Mouse (Mus musculus): ENCODE results near the gene A3galt2.

The A3galt2 gene

DNA sequence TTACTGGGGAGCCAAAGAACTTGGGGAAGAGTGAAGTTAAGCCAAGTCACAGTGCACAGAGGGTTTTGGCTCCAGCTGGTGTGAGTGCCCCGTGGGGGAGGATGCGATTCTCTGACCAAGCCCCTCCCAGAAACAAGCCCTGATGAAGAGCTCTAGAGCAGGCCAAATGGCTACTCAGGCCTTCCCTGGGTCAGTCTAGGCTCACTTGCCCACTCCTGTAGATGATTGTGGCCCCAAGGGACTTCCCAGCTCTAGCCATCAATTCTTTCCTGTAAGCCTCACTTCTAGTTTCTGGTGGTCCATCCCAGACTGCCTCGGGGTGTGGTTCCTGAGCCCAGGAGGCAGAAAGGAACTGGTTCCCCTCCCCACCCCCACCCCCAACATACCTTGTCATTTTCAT lies at the start of gene A3galt2:
Gene A3galt2, plus strand, starts transcription at position 301 of the 400 bp plus-strand sequence.
- no peak for DNase-seq (ENCODE audit: extremely low read depth, low read depth)

DNA sequence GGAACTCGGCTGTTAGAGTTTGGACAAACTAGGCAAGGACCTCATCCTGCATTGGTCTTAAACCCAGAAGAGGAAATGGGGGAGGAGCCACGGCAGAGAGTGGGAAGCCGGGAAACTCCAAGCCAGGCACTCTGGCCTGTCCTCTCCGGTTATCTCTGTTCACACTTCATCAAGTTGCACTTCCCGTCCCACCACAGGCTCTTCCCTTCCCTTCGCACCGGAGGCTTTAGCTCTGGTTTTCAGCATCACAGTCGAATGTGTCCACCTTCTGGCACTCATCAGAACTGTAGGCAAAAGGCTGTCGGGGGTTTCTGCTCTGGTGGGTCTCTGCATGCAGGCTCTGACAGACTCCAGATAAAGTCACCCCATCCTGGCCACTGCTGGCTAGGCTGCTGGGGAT lies 48.5 kb upstream of the A3galt2 start:
- DNase-seq (ENCODE audit: extremely low read depth, low read depth): no peak

DNA sequence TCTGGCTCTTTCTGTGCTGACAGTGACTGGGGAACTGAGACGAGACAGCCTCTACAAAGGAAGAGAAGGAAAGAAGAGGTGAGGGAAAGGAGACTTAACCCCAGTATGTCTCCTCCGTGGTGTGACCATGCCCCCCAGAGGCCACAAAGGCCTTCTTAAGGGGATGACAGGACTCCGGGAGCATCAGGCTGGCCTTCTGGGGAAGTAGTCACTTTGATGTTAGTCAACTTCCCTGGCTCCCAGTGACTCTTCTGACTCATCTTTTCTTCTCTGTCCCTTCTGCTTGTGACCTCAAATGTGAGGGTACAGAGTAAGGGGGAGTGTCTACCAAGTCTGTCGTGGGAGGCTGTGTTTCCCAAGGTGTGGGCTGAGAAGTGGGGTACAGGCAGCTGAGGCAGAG lies 47.8 kb upstream of the A3galt2 start:
- DNase-seq (ENCODE audit: extremely low read depth, low read depth): no peak

DNA sequence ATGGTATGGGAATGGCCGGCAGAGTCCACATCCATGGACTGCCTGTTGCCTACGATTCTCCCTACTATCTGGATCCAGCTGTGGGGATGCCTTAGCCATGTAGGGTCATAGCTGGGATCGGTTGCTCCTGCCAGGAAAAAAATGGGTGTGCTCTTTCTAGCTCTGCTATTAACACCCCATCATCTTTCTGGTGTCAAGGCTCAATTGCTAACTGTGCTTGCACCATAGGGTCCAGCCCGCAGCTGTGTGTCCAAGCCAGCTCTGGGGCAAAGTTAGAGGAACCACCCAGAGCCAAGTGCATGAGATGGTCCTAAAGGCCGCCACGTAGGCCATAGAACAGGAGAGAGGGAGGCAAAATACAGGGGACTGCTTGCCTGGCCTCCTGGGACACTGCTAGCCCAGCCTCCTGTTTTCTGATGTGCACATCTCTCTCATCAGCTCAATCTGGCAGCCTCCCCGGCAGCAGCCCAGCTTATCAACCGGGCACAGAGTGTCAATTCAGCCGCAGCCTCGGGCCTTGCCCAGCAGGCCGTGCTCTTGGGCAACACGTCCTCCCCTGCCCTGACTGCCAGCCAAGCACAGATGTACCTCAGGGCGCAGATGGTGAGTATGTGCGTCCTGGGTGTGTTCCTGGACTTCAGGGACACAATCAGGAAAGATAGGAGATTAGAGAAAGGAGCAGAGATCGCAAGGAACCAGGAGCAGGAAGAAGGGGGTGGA lies 45.9 kb upstream of the A3galt2 start:
- no peak for DNase-seq (ENCODE audit: extremely low read depth, low read depth)

DNA sequence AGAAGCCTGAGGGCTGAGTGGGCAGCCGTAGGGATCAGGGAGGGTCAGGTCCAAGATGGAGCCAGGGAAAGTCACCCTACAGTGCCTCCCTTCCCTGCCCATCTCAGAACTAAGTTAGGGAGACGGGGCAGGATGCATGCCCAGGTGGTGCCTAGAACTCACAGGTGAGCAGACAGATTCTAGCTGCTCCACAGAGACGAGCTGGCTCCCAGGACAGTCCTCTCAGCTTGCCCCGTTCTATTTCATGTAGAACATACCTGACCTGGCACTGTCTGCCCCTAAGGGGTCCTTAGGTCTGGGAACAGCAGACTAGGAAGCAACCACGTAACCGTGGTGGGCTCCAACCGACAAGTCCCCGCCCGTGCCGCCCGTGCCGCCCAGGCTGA lies 45.4 kb upstream of the A3galt2 start:
- no peak for DNase-seq (ENCODE audit: extremely low read depth, low read depth)

DNA sequence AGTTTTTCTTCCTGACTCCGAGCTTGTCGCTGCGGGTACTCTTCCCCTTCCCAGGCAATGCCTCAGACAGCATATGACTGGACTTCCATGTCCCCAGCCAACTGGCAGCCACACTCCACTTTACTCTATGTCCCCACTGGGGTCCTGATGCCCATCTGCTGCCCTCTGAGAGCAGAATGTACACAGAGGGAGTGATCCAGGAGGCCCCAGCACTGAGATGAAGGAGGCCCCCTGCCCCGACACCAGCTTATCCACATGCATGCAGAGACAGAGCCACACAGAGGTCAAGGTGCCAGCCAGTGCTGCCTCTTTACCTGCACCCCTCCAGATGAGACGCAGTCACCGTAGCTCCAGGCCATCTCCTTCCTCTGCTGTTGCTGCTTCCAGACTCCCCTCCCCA lies 44.9 kb upstream of the A3galt2 start:
- DNase-seq (ENCODE audit: extremely low read depth, low read depth): no peak

DNA sequence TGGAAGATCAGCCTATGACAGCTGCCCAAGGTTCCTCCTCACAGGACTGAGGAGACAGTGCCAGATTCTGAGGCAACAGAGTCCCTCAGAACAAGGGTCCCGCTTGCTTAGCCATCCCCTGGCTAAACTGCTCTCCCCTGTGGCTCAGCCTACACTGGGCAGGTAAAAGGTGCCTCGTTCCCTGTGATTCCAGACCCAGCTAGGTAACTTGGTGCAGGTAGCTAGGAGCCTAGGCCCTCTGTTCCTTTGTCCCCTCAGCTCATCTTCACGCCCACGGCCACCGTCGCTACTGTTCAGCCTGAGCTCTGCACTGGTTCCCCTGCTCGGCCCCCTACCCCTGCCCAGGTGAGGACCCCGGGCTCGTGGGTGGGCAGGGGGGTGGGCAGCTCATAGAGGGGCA lies 44.4 kb upstream of the A3galt2 start:
- DNase-seq (ENCODE audit: extremely low read depth, low read depth): no peak

DNA sequence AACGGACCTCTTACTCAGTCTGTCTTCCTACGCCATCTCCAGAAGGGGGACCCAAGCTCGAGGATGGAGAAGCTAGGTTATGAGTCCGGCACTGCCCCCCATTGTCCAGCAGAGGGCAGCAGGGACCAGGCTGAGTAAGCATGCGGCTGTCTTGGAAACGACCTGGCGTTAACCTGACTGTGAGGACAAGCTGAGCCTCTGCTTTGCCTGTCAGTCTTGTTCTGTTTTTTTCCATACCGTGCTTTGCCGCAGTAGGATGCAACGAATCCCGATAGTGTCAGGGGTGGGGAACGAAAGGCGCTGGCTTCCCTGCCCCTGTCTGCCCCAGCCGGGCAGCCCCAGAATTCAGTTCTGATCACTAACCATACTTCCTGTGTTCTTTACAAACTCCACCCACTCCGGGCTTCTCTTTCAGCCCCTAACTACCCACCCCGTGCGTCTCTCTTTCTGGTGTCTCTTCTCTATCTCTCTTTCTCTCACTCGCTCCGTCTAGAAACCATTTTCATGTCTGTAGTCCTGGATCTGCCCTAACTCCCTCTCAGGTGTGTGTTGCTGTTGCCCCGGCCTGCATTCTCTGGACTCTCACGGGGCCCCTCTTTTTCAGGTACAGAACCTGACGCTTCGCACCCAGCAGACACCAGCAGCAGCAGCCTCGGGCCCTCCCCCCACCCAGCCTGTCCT lies 43.6 kb upstream of the A3galt2 start:
- peak; percentile 79 for DNase-seq (ENCODE audit: extremely low read depth, low read depth)

DNA sequence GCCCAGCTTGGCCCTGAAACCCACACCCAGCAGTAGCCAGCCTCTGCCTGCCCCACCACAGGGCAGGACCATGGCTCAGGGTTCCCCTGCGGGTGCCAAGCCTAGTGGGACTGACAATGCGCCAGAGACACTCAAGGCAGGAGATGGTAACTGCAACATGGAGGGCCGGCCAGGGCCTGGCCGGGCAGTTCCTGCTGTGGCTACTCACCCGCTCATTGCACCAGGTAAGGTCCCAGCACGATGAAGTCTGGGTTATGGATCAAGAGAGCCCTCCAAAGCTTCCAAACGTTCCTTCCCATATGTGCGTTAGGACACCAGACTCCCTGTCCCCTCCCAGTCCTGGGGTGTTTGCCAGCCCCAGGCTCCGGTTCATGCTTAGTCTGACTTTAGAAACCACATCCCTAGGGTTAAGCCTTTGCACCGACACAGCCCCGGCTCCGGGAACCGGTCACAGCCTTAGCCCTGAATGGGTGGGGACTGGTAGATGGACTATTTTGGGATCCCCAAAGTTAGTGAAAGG lies 43.0 kb upstream of the A3galt2 start:
- no peak for DNase-seq (ENCODE audit: extremely low read depth, low read depth)

DNA sequence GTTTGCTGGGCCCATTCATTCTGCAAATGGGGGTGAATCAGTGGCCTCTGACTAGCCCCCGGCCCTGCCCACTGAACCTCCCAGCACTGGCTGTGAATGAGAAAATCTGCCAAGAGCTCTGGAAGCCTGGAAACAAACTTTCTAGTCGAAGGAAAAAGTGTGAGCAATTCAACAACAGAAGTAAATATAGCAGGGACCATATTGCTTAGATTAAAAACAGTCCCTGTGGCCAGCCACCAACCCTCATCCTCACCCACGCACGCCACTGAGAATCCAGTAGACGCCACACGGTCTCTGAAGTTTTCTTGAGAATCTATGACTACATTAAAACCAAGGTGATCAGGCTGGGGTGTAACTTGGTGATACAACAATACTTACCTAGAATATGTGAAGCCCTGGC lies 42.2 kb upstream of the A3galt2 start:
- no peak for DNase-seq (ENCODE audit: extremely low read depth, low read depth)

DNA sequence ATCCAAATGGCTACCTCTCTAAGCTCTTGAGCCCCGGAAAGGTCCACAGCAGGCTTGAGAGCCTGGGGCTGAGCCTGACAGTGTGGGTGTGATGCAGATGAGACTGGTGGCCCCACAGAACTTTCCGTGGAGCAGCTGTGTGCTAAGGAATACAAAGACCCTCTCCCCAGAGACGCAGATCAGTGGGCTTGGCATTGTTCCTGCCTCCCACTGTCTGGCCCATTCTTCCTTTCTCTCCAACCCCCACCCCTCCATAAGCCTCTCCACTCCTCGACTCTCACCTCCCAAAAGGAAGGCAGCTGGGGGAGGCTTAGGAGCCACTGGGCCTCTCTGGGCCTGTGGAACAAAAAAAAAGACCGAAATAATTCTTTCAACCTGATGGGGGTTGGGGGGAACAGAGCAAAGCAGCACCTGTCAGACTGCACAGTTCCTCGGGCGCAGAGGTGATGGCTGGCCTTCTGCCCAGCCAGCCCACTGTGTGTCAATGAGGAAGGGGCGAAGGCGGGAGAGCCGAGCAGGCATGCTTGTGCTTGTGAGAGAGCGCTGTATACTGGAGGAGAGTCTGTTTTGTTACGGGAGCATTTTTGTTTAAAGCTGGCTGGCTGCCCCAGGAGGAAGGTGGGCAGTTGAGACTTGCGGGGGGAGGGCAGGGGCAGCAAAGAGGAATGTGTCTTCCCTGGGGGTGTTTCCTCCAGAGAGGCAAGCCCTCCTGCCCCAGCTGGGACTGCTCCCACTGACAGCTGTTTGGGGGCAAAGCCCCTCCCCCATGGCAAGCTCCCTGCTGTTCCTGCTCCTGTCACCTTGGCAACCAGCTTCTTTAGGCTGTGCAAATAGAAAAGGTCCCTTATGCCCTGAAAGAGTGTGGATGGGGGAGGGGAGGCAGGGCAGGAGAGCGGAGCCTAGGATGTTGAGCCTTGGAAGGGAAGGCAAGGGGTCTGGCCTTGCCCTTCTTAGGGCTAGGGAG lies 39.6 kb upstream of the A3galt2 start:
- no peak for DNase-seq (ENCODE audit: extremely low read depth, low read depth)

DNA sequence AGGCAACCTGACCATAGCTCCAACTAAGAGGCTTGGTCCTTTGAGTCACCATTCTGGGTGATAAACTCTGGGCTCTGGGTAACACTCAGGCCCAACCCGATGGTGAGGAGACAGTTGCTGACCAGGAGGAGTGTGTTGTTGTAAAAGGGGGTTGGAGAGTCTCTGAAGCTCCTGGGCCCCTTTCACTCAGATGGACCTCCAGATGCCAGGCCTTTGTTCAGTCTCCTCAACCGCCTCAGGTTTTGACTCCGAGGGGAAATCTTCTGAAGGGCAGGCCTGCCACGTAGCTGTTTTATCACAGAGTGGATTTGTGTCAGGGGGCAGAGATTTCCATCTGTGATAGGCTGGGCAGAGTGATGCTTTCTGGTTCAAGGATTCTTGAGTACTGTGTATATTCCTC lies 38.9 kb upstream of the A3galt2 start:
- no peak for DNase-seq (ENCODE audit: extremely low read depth, low read depth)

DNA sequence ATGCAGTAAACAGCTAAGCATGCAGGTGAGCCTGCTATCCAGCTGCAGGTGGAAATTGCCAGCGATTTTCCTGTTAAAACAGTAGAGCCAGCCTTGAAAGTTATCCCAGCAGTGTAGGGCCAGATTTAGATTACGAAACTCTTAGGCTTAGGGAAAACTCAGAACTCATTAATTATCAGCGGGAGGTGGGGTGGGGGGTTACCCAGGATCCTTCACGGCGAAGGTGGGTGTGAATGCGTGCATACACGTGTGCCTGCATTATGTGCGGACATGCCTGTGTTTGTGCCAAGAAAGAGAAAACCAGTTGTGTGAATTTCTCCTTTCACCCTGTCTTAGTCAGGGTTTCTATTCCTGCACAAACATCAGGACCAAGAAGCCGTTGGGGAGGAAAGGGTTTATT lies 38.4 kb upstream of the A3galt2 start:
- DNase-seq (ENCODE audit: extremely low read depth, low read depth): no peak

DNA sequence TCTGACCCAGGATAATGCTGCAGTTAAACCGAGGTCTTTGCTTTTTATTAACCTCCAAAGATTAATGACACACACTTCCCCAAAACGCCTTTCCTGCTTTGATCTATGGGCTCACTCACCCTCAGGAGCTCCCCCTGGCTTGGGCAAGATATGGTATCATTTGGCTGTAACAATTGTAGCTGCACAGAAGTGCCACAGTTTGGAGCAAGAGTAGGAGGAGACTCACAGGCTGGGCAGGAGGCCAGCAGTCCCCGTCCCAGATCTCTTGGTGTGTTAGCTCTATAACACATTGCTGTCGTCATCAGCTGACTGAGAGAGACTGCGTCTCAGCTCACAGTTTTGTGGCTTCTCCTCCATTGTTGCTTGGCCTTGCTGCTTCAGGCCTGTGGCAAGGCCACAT lies 35.1 kb upstream of the A3galt2 start:
- peak; percentile 98 for DNase-seq (ENCODE audit: extremely low read depth, low read depth)

DNA sequence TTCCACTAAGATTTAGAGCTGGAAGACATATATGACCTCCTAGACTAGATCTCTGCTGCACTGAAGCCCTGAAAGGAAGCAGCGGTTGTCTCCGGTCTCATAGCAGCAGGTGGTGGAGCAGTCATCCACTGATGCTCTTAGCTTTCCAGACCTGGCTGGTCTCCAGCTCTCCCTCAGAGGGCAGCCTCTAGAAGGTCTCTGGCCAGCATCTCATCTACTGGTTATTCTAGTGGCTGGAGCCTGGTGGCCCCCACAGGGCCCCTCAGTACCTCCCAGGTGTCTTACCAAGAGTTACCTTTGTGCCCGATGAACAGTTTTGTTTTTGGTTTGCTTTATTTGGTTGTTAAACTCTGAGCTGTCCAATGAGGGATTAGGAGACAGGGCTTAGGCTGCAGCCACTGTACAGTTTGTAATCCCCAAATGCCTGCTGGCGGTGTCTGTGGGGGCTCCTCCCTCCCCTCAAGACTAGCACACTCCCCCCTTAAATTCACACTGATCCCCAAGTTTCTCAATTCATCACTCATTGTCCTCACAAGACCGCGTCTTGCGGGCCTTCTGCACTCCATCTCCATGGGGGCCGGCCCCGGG lies 34.0 kb upstream of the A3galt2 start:
- DNase-seq (ENCODE audit: extremely low read depth, low read depth): no peak

DNA sequence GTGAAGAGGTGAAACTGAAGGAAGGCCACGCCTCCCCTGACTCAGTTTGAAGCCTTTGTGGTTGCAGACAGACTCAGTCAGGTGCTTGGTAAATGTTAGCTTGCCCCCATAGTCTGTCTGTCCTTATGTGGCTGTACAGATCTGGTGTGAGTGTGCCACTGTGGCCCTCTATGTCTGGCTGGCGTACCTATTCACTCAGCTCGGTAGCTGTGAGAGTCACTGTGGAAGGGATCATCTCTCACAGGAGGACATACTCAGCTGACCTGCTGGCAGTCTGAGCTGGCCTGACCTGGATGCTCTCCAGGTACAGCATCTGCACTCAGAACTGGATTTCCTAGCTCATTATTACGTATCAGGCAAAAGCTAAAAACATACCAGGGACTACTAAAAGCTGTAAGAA lies 33.4 kb upstream of the A3galt2 start:
- no peak for DNase-seq (ENCODE audit: extremely low read depth, low read depth)

DNA sequence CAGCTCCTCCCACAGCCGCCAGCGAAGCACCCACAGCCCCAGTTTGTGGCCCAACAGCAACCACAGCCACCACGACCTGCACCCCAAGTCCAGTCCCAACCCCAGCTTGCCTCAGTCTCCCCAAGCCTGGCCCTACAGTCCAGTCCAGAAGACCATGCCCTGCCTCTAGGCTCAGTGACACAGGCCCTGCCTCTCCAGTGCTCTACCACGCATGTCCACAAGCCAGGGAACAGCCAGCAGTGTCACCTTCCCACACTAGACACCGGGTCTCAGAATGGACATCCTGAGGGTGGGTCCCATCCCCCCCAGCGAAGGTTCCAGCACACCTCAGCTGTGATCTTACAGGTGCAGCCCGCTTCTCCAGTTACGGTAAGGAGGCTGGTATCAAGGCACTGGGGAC lies 32.2 kb upstream of the A3galt2 start:
- no peak for DNase-seq (ENCODE audit: extremely low read depth, low read depth)

DNA sequence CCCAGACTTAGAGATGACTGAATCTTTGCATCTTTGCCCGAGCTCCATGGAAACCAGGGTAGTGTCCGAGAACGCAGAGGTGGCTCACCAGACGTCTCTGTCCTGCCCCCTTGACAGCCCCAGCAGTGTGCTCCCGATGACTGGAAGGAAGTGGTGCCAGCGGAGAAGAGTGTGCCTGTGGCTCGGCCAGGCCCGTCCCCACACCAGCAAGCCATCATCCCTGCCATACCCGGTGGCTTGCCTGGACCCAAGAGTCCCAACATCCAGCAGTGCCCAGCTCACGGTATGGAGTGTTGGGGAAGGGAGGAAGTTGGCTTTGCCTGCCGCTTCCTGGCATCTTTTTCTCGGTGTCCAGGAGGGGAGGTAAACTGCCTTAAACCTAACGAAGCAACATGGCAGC lies 31.7 kb upstream of the A3galt2 start:
- no peak for DNase-seq (ENCODE audit: extremely low read depth, low read depth)

DNA sequence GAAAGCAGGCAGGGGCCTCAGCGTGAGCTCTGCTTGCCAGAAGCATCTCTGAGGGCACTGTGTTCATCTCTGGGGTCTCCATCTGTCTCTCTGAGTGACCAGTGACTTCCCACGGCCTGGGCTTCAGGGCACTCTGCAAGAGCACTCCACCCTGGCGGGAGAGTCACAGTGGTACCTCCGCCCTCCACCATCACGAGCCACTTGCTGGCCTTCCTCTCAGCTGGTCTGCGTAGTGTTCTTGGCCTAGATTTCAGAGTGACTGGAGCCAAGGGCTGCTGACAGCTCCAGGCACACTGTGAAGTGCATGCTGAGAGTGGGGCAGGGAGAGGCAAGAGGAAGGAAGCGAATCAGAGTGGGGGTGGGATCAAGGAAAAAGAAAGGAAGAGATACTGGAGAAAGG lies 31.1 kb upstream of the A3galt2 start:
- DNase-seq (ENCODE audit: extremely low read depth, low read depth): no peak

DNA sequence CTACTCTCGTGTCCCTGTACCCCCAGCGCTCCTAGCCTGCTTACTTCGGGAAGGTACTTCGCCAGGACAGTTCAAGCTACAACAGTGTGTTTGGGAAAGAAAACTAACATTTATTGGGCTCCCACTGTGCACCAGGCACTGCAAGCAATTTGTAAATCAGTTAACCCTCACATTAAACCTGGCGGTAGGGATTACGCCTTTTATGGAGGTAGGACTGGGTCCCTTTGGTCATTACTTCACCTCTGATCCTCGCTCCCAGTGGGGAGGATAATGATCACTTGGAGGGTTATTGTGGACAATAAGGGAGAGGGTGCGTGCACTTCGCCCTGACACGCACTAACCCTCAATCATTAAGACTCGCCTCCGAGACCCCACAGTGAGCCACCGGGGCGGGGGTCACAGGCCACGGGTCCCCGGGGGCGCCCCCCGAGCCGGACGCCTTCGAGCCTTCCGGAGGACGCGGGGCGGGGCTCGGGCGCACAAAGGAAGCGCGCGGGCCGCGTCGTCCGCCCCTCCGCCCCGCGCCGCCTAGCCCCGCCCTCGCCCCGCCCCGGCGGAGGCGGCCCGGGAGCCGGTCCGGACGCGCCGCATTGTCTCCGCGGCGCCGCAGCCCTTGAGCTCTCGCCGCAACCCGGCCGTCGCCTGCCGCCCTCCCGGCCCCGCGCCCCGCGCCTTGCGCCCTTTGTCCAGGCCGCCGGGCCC lies 28.0 kb upstream of the A3galt2 start:
- DNase-seq (ENCODE audit: extremely low read depth, low read depth): no peak
